Mouse (Mus musculus) hindbrain, embryonic 10.5 days (tissue): Measurements from ENCODE around the gene Serpinb9f. TPM values are rescaled to one million over a fixed set of nuclear protein-coding genes. Genes with fewer than 3 reads are reported as not detected.
"Not testable (repeated sequence)": the region's sequence is repeated elsewhere in the genome, so short reads cannot be mapped to it uniquely, and the experiment has no call there.

Experiments used
- DNase-seq: peaks from one replicate; pipeline ENCODE4 v3.0.0-alpha.2; 2017; ENCODE audit warnings: low spot score
- H3K27ac ChIP-seq: fragments of 300-500 bp; sonication (generic); 2 replicates; pipeline ENCODE4 v1.5.1; 2016; ENCODE audit warnings: mild to moderate bottlenecking, moderate library complexity
- H3K27me3 ChIP-seq: fragments of 300-500 bp; sonication (generic); 2 replicates; pipeline ENCODE4 v1.6.1; 2016; ENCODE audit warnings: mild to moderate bottlenecking; ENCODE audit not compliant: poor library complexity, insufficient read depth, severe bottlenecking
- H3K36me3 ChIP-seq: fragments of 300-500 bp; sonication (generic); 2 replicates; pipeline ENCODE4 v1.6.1; 2016; ENCODE audit warnings: mild to moderate bottlenecking, moderate library complexity
- H3K4me1 ChIP-seq: fragments of 300-500 bp; sonication (generic); replicated peaks from 2 replicates; pipeline ENCODE4 v1.6.1; 2016; ENCODE audit warnings: mild to moderate bottlenecking
- H3K4me3 ChIP-seq: fragments of 300-500 bp; sonication (generic); 2 replicates; pipeline ENCODE4 v1.5.1; 2016; ENCODE audit warnings: mild to moderate bottlenecking, moderate library complexity
- H3K9me3 ChIP-seq: fragments of 300-500 bp; sonication (generic); 2 replicates; pipeline ENCODE4 v1.6.1; 2016; ENCODE audit warnings: mild to moderate bottlenecking, moderate library complexity
- WGBS: fragments of 180-500 bp; shearing (Covaris S2); methylation state at CpG from one replicate; pipeline ENCODE4 v1.1.7; 2016; 5-methylcytosine and 5-hydroxymethylcytosine counted together
- polyA plus RNA-seq: library from polyadenylated mRNA; unstranded; fragments of >200 nt; fragmentation: Nextera tagmentation; extraction: Ambion mirVana; gene quantifications from 2 replicates; pipeline ENCODE4 v1.2.1, GENCODE M21; 2016

Serpinb9f gene
- not detected in 2 replicates for polyA plus RNA-seq

DNA sequence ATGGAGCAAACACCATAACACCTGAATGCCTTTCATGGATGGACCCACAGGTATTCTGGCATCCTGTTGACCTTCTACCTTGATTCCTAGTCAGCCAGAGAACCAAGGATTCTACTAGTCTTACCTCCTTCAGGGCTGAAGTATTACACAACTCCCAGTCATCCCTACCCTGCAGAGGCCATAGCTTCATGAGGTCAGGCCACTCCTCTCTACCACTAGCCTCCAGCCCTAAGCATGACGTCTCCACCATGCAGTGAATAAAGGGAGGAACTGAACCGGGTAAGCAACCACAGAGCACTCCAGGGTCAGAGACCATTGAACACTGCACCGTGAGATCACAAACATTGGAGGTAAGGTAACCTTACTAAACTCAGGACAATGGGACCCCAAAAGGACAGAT is at the start of gene Serpinb9f:
Gene Serpinb9f (plus strand): TSS at position 301 of the 400 bp plus-strand sequence.
- not testable (repeated sequence) for H3K9me3 ChIP-seq, H3K36me3 ChIP-seq, DNase-seq, H3K4me1 ChIP-seq, H3K27me3 ChIP-seq, H3K27ac ChIP-seq, H3K4me3 ChIP-seq
- 79% methylated on average over 3 of the region's 3 CpGs for WGBS

DNA sequence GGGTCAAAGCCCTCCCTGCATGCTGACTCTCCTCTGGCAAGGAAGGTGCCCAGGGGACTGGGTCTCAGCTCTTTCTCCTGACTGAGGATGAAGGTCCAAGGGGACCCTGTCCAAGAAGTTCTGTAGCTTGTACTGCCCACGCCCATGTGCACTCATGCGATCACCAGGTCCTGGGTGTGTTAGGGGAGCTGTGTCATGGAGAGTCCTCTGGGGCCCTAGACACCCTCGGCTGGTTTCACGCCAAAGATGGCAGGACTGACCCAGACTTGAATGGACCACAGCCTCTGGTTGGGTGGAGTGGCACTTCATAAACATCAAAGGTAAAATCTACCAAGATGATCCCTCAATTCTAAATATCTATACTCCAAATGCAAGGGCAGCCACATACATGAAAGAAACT is 15.2 kb upstream of the Serpinb9f start:
- not testable (repeated sequence) for H3K9me3 ChIP-seq, H3K4me1 ChIP-seq, H3K27me3 ChIP-seq, H3K27ac ChIP-seq, H3K4me3 ChIP-seq, DNase-seq, H3K36me3 ChIP-seq
- WGBS, result 86% methylated on average over 4 of the region's 4 CpGs

DNA sequence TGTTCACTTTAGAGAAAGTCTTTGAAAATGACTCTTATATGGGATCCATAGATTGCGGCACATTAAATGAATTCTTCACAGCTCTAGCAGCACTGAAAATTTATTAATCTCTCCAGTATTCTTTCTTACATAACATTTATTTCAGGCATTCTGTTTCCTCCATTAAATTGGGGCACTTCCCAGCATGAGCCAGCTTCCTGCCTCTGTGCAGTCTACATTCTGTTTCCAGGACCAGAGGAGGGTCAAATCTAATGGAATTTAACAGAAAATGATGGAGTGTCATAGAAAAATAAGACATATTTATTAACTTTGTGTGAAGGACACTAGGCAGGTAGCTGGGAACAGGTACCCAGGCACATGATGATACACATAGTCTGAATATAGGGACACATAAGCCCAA is 32.8 kb downstream of the Serpinb9f start:
- H3K36me3 ChIP-seq, H3K27ac ChIP-seq, H3K27me3 ChIP-seq, H3K4me1 ChIP-seq, DNase-seq, H3K4me3 ChIP-seq, H3K9me3 ChIP-seq: not testable (repeated sequence)
- WGBS, result 94% methylated on average over 1 of the region's 1 CpGs

Other genes starting within 250 kb of the Serpinb9f start
- gene Serpinb1b, start 245.5 kb upstream of the Serpinb9f start, polyA plus RNA-seq, result 0.54 and 3.5 TPM in 2 replicates
- not detected in 2 replicates for gene Serpinb9c, start 164.3 kb upstream of the Serpinb9f start, polyA plus RNA-seq
- gene Serpinb9d, start 131.1 kb upstream of the Serpinb9f start, polyA plus RNA-seq, result not detected in 2 replicates
- gene Serpinb9e, start 74.5 kb upstream of the Serpinb9f start, polyA plus RNA-seq, result not detected in 2 replicates
- gene Gm11397, start 71.7 kb downstream of the Serpinb9f start, polyA plus RNA-seq, result not detected in 2 replicates
- gene Serpinb9g, start 160.7 kb downstream of the Serpinb9f start, polyA plus RNA-seq, result not detected in 2 replicates